Mouse (Mus musculus): Measurements from ENCODE around the gene Anapc5. TPM values are rescaled to one million over a fixed set of nuclear protein-coding genes. Genes with fewer than 3 reads are reported as not detected.

Anapc5 gene
- polyA plus RNA-seq, 2 experiments = 156 to 219 TPM

- ATAC-seq (ENCODE audit: insufficient read depth) = peak; percentile 99
- Histone ChIP-seq H3K4me1 (replicated peaks; ENCODE audit: control insufficient read depth in 2 of 2, insufficient read depth in 2 of 2, low read length in 1 of 2) (peaks cover 14 to 15% of the 10 kb centered on the region in 2 experiments), H3K27ac (peak within 1 kb of the TSS; percentile 86), H3K9ac (replicated peaks) (peak within 1 kb of the TSS; percentile 89), H3K36me3 (replicated peaks; ENCODE audit: control insufficient read depth, insufficient read depth, low read depth) (no peaks in the 10 kb centered on the region), H3K9me3 (ENCODE audit: control insufficient read depth, low read length) (no peaks in the 10 kb centered on the region), H3K4me2 (ENCODE audit: low read depth) (peak within 1 kb of the TSS; percentile 92), H3K4me3 (ENCODE audit: insufficient read depth in 1 of 2, low read depth in 2 of 2, low read length in 2 of 2) (peak within 1 kb of the TSS; percentile 82 to 84), H3K27me3 (ENCODE audit: control insufficient read depth, insufficient read depth, low read length) (no peaks in the 10 kb centered on the region)
- WGBS (ENCODE audit: insufficient replicate concordance) = under 1% methylated on average over 59 of the region's 61 CpGs
- TF ChIP-seq CTCF (IDR thresholded peaks at IDR 0.05; ENCODE audit: low read depth) (no peak), EP300 (IDR thresholded peaks at IDR 0.05; ENCODE audit: low read depth) (0 out of 2 replicates have a peak, but pooled peaks have one; percentile 7)
- DNase-seq (ENCODE audit: low read depth in 3 of 3, low spot score in 3 of 3) = peak; percentile 97 to 98 (median 97)
Measured at GRCm38 (mm10) chr5:122849521-122850318, 28.6 kb upstream of the Anapc5 start, which contains the start of gene Rnf34. TSS of gene Rnf34 (plus strand) at chr5:122850048.

DNA sequence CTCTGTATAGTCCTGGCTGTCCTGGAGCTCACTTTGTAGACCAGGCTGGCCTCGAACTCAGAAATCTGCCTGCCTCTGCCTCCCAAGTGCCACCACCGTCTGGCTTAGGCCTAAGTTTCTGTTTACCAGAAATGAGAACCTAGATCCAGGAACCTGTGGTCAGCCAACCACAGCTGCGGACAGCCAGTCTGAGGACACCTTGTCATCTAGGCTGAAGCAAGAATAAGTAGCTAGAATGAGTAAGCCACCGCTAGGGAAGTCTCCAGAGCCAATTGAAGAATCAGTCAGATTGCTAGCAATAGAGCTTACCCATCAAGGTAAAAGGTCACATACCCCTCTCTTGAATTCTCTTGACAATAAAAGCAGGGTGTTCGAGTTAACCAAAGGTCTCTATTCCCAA is 22.7 kb upstream of the Anapc5 start:
- 45% methylated on average over 5 of the region's 5 CpGs for WGBS (ENCODE audit: insufficient replicate concordance)
- Histone ChIP-seq H3K27ac (no peak overlapping the region), H3K9ac (replicated peaks) (no peak overlapping the region), H3K4me3 (ENCODE audit: insufficient read depth in 1 of 2, low read depth in 2 of 2, low read length in 2 of 2) (no peak overlapping the region), H3K4me2 (ENCODE audit: low read depth) (no peak overlapping the region), H3K27me3 (ENCODE audit: control insufficient read depth, insufficient read depth, low read length) (no peaks in the 10 kb centered on the region), H3K4me1 (replicated peaks; ENCODE audit: control insufficient read depth in 2 of 2, insufficient read depth in 2 of 2, low read length in 1 of 2) (no peaks in the 10 kb centered on the region), H3K36me3 (replicated peaks; ENCODE audit: control insufficient read depth, insufficient read depth, low read depth) (no peaks in the 10 kb centered on the region), H3K9me3 (ENCODE audit: control insufficient read depth, low read length) (no peaks in the 10 kb centered on the region)
- no peak for DNase-seq (ENCODE audit: low read depth in 3 of 3, low spot score in 3 of 3)
- no peak for ATAC-seq (ENCODE audit: insufficient read depth)
- no peak for TF ChIP-seq CTCF (IDR thresholded peaks at IDR 0.05; ENCODE audit: low read depth)
- TF ChIP-seq EP300 (IDR thresholded peaks at IDR 0.05; ENCODE audit: low read depth) = no peak

GRCm38 (mm10) chr5:122841126-122841525 is 20.0 kb upstream of the Anapc5 start:
- WGBS (ENCODE audit: insufficient replicate concordance) = 73% methylated on average over 2 of the region's 2 CpGs
- Histone ChIP-seq H3K4me3 (ENCODE audit: insufficient read depth in 1 of 2, low read depth in 2 of 2, low read length in 2 of 2) (no peak overlapping the region), H3K27me3 (ENCODE audit: control insufficient read depth, insufficient read depth, low read length) (no peaks in the 10 kb centered on the region), H3K4me2 (ENCODE audit: low read depth) (no peak overlapping the region), H3K36me3 (replicated peaks; ENCODE audit: control insufficient read depth, insufficient read depth, low read depth) (no peaks in the 10 kb centered on the region), H3K9ac (replicated peaks) (no peak overlapping the region), H3K27ac (no peak overlapping the region), H3K4me1 (replicated peaks; ENCODE audit: control insufficient read depth in 2 of 2, insufficient read depth in 2 of 2, low read length in 1 of 2) (no peaks in the 10 kb centered on the region), H3K9me3 (ENCODE audit: control insufficient read depth, low read length) (no peaks in the 10 kb centered on the region)
- no peak for DNase-seq (ENCODE audit: low read depth in 3 of 3, low spot score in 3 of 3)
- TF ChIP-seq EP300 (IDR thresholded peaks at IDR 0.05; ENCODE audit: low read depth) (no peak), CTCF (IDR thresholded peaks at IDR 0.05; ENCODE audit: low read depth) (no peak)
- no peak for ATAC-seq (ENCODE audit: insufficient read depth)

GRCm38 (mm10) chr5:122832996-122833395 is 11.9 kb upstream of the Anapc5 start:
- TF ChIP-seq EP300 (IDR thresholded peaks at IDR 0.05; ENCODE audit: low read depth) = no peak
- TF ChIP-seq CTCF (IDR thresholded peaks at IDR 0.05; ENCODE audit: low read depth) = no peak
- Histone ChIP-seq H3K4me3 (ENCODE audit: insufficient read depth in 1 of 2, low read depth in 2 of 2, low read length in 2 of 2) (no peak overlapping the region), H3K4me2 (ENCODE audit: low read depth) (no peak overlapping the region), H3K9ac (replicated peaks) (no peak overlapping the region), H3K27ac (no peak overlapping the region), H3K4me1 (replicated peaks; ENCODE audit: control insufficient read depth in 2 of 2, insufficient read depth in 2 of 2, low read length in 1 of 2) (no peaks in the 10 kb centered on the region), H3K27me3 (ENCODE audit: control insufficient read depth, insufficient read depth, low read length) (no peaks in the 10 kb centered on the region), H3K36me3 (replicated peaks; ENCODE audit: control insufficient read depth, insufficient read depth, low read depth) (no peaks in the 10 kb centered on the region), H3K9me3 (ENCODE audit: control insufficient read depth, low read length) (no peaks in the 10 kb centered on the region)
- 67% methylated on average over 10 of the region's 10 CpGs for WGBS (ENCODE audit: insufficient replicate concordance)
- ATAC-seq (ENCODE audit: insufficient read depth) (no peak), DNase-seq (ENCODE audit: low read depth in 3 of 3, low spot score in 3 of 3) (no peak)

GRCm38 (mm10) chr5:122832536-122832935 is 11.4 kb upstream of the Anapc5 start:
- Histone ChIP-seq H3K4me1 (replicated peaks; ENCODE audit: control insufficient read depth in 2 of 2, insufficient read depth in 2 of 2, low read length in 1 of 2) (no peaks in the 10 kb centered on the region), H3K27ac (no peak overlapping the region), H3K4me3 (ENCODE audit: insufficient read depth in 1 of 2, low read depth in 2 of 2, low read length in 2 of 2) (no peak overlapping the region), H3K9ac (replicated peaks) (no peak overlapping the region), H3K27me3 (ENCODE audit: control insufficient read depth, insufficient read depth, low read length) (no peaks in the 10 kb centered on the region), H3K36me3 (replicated peaks; ENCODE audit: control insufficient read depth, insufficient read depth, low read depth) (no peaks in the 10 kb centered on the region), H3K4me2 (ENCODE audit: low read depth) (no peak overlapping the region), H3K9me3 (ENCODE audit: control insufficient read depth, low read length) (no peaks in the 10 kb centered on the region)
- TF ChIP-seq EP300 (IDR thresholded peaks at IDR 0.05; ENCODE audit: low read depth) (no peak), CTCF (IDR thresholded peaks at IDR 0.05; ENCODE audit: low read depth) (no peak)
- WGBS (ENCODE audit: insufficient replicate concordance) = 73% methylated on average over 10 of the region's 10 CpGs
- DNase-seq (ENCODE audit: low read depth in 3 of 3, low spot score in 3 of 3) = no peak
- ATAC-seq (ENCODE audit: insufficient read depth) = no peak
